Mouse (Mus musculus) brain, embryonic 14.5 days (tissue): ENCODE measurements around the gene Gm49630.
"Not testable (repeated sequence)": the region's sequence is repeated elsewhere in the genome, so short reads cannot be mapped to it uniquely, and the experiment has no call there.

Source experiments
- CTCF ChIP-seq: fragments of 200-500 bp; IDR thresholded peaks from 2 replicates; pipeline ENCODE4 v1.5.1; 2012; ENCODE audit warnings: inconsistent platforms, mild to moderate bottlenecking, moderate library complexity, borderline replicate concordance; ENCODE audit not compliant: insufficient read depth, insufficient read length; ENCODE audit errors: extremely low read depth
- POLR2A ChIP-seq: fragments of 200-500 bp; IDR thresholded peaks from 2 replicates; pipeline ENCODE4 v1.6.1; 2012; ENCODE audit warnings: mild to moderate bottlenecking, inconsistent platforms, borderline replicate concordance; ENCODE audit not compliant: poor library complexity, insufficient read depth, insufficient read length, severe bottlenecking; ENCODE audit errors: extremely low read depth

DNA sequence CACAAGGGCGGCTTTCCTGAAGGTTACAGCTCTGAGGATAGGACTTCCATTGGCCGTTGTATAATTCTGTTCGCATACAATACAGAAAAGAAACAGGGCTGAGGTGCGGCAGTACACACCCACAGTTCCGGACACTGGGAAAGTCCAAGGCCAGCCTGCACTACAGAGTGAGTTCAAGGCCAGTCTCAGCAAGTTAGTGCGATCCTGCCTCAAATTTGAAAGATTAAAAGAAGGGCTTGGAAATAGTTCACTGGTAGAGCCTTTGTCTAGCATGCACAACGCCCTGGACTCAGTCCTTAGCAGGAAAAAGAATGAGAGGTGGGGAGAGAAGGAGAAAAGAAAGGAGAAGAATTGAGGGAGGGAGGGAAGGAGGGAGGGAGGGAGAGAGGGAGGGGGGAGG lies 23.3 kb upstream of the Gm49630 start:
- TF ChIP-seq POLR2A, CTCF: not testable (repeated sequence)
